Mouse (Mus musculus) heart, adult 18-20 months (tissue): ENCODE measurements at regions not wholly inside any gene's neighbourhood (a gene's known extent, or its start where the extent isn't known, plus 50 kb on each side); places are given as distances from the start of the nearest gene placed in this dataset.

Source experiments
- DNase-seq, 2 experiments: peaks; one replicate each; pipeline ENCODE4 v3.0.0; 2021 to 2022; ENCODE audit warnings: mixed read lengths in 1 of 2

DNA sequence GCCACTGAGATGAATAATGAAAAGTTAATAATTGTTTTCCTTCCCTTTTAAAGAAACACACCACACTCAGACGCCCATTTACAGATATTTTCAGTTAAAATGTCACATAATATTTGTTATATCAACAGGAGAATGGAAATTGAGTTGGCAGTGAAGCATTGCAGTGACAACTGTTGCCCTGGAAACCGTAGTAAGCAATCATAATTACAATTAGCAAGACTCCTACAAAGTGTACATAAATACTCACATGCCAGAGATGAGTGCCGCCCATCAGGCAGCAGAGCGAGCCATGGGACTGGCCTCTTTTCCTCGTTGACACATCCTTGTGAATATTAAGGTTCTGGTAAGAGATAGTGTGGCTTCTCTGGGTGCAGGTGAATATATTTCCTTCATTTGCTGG, 129.6 kb upstream of the Kif2a start:
- DNase-seq, result no peak

DNA sequence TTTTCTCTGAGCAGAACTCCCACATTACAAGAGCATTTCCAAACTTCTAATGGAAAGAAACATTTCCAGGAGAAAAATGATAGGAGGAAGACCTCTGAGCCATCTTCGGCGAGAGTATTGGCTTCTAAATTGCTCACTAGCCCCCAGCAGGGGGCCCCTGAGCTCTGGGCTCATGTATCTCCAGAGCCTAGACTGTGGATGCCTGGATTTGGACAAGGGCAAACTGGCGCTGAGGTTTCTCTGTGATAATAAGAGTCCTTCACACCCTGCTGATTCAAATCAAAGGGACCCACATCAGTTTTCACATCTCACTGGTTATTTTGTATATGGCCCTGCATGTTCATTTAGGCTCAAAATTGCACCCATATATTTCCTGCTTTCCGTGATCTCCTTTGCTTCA, 119.3 kb upstream of the Kif2a start:
- no peak for DNase-seq

- no peak for DNase-seq
Measured at GRCm38 (mm10) chr13:107134125-107134524, 112.2 kb upstream of the Kif2a start.

- DNase-seq, result no peak
Measured at GRCm38 (mm10) chr13:107126636-107127035, 104.7 kb upstream of the Kif2a start.

DNA sequence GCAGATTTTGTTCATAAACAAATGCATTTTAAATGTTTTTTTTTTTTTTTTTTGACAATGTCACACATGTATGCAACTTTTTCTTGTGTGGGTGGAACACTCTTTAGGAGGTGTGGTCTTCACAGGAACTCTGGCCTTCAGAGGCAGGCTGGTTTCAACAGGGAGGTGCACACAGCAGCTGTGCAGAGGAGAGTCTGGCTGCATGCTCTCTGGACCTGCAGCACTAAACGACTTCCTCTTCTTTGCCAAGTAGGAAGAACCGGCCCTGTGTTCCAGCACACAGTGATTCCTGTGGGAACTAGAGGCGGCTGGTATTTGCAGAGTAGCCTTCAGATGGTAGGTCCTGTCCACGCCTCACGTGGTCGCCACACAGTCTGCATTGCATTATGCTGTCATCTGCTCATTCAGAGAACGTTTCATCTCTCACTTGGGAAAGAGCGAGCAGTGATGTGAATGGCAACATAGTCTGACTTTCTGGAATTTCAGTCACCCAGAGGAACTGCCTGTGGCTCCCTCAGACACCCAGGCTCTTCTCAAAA, 102.3 kb upstream of the Kif2a start:
- DNase-seq, result peak in 1 of 2 experiments; percentile 4

DNA sequence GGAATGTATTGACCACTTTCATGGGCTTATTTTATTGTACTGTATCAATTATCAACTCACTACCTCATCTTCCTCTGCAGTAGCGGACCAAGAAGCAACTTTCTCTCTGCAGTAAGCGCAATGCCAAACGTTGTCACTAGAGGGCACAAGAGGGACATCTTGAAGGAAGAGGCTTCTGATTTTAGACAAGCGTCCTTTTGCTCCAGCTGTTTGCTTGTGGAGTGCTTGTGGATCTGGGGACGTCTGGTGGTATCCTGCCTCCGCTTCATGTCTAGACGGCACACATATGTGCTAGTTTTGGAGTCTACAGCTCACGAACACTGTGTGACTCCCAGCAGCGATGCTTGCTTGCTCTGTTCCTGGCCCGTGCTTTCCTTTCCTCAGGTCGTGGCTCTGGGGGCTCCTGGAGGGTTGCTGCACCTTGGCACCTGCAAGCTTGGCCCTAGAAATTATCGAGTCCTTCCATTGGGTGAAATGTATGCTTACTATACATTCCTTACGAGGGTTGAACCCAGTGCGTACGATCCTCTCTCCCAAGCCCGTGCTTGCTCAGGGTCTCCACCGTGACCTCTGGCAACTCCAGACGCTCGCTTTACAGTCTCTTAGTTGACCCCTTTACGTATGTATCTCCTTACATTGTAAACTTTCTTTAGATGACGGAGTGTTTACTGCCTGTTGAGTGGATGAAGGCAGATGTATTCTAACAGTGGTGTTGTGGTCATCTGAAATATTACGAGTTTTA, 92.2 kb upstream of the Kif2a start:
- peak; percentile 70 to 93 for DNase-seq

DNA sequence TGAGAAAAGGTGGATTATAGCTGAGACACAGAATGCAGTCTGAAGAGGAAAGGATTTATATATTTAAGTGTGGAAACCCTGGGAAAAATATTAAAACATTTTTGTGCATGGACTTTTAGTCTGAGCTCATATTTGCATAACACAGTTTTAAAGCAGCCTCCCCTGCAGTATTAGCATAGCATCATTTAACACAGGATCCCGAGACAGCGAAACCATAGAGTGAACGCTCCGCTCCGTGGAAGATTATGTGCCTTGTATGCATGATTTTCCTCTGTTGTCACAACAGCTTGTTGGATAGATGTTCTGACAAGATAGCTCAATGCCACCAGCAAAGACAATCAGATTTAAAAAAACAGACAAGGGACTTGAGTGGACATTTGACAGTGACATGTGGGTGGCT, 86.1 kb upstream of the Kif2a start:
- no peak for DNase-seq

GRCm38 (mm10) chr13:107107572-107107971, 85.6 kb upstream of the Kif2a start:
- DNase-seq, result no peak

DNA sequence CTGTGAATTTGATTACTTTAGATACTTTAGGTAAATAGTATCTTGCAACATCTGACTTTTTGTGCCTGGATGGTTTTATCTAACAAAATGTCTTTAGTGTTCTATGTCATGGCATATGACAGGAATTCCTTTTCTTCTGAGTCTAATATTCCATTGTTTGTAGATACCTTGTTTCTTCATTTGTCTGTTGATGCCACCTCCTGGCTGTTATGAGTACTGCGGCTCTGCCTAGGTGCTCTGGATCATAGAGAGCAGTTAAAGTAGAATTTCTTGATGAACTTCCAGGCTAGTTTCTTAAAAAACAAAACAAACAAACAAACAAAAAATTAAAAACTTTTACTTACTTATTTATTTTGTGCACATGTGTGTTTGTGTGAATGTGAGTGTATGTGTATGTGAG, 83.6 kb upstream of the Kif2a start:
- DNase-seq, result peak; percentile 12 to 70

- DNase-seq, result peak; percentile 84 to 93
Measured at GRCm38 (mm10) chr13:107101598-107101997, 79.7 kb upstream of the Kif2a start.

GRCm38 (mm10) chr13:107100852-107101325, 79.0 kb upstream of the Kif2a start:
- DNase-seq, result peak; percentile 26 to 28

GRCm38 (mm10) chr13:107100116-107100515, 78.2 kb upstream of the Kif2a start:
- DNase-seq, result no peak

- DNase-seq, result no peak
Measured at GRCm38 (mm10) chr13:107097005-107097404, 75.1 kb upstream of the Kif2a start.

- peak in 1 of 2 experiments; percentile 17 for DNase-seq
Measured at GRCm38 (mm10) chr13:107094976-107095716, 73.2 kb upstream of the Kif2a start.

DNA sequence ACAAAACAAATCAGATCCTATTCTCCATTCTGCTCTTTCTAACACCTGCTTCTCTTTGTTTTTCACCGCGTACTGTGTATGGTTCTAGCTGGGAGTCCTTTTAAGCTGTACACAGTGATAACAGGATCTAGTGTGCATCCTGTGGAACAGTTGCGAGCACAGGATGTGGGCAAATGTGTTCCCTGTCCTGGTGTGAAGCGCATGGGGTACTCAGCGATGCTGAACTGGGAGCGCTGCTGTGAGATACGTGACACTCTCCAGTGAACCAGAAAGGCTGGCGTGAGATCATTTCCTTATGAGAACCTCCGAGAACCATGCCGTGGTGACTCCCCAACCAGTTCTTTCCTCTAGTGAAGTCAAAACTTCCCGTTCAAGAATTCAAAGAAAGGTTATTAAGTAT, 72.6 kb upstream of the Kif2a start:
- DNase-seq, result peak in 1 of 2 experiments; percentile 17

GRCm38 (mm10) chr13:107093683-107094082, 71.8 kb upstream of the Kif2a start:
- DNase-seq, result no peak

DNA sequence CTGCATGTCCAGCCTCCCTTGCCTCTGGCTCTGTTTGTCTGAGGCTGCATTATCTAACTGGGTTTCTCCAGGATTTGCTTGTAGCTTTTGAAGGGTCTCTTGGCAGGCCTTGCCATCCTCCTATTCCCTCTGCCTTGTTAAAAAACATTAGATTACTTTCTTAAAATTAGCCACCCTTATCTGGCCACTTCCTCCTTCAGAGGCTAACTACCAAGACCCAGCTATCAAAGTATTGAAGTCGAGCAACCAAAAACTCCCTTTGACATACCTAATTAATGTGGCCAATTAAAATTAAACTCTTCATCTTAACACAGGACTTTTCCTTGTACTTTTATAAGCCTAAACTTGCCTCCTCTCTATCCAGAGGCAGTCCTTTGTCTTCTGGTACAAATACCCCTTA, 66.3 kb upstream of the Kif2a start:
- no peak for DNase-seq

GRCm38 (mm10) chr13:107087355-107087754, 65.4 kb upstream of the Kif2a start:
- DNase-seq, result no peak

GRCm38 (mm10) chr13:107078085-107078484, 56.2 kb upstream of the Kif2a start:
- no peak for DNase-seq

- DNase-seq, result peak in 1 of 2 experiments; percentile 37
Measured at GRCm38 (mm10) chr13:107074917-107075316, 53.0 kb upstream of the Kif2a start.

DNA sequence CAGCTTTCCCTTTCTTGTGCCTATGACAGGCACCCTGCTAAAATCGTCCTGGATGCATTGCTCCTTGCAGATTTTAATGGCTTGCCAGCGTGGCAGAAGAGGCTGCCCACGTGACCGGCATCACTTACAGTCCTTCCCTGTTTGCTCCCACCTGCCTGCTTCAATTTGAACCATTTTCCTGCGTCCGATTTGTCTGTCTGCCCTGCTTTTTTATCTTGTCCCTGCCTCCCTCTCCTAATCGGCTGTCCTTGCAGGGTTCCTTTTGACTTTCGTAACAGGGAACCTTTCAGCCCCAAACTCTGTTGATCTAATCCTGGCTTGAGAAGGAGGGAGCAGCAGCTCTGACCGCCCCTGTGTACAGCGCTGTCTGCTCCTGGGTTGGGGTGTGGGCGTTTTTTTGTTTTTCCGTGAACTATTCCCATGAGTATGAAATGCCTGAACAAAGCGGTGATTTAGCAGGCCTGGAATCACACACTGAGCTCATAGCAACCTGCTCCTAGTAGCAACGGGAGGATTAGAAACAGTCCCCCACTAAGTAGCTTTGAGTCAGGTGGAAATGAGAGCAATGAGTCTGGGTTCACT, 51.2 kb upstream of the Kif2a start:
- peak; percentile 18 to 26 for DNase-seq

GRCm38 (mm10) chr13:107072345-107073038, 50.6 kb upstream of the Kif2a start:
- DNase-seq, result no peak
